Mouse (Mus musculus) heart, embryonic 13.5 days (tissue): ENCODE measurements at regions not wholly inside any gene's neighbourhood (a gene's known extent, or its start where the extent isn't known, plus 50 kb on each side); places are given as distances from the start of the nearest gene placed in this dataset.

Experiments
- ATAC-seq: fragments of 200-750 bp; cut with Nextera tagmentation; 2 replicates; pipeline ENCODE4 v1.8.0; 2017; ENCODE audit warnings: moderate TSS enrichment; ENCODE audit not compliant: insufficient number of reproducible peaks, low FRiP score, low TSS enrichment; ENCODE audit errors: extremely low read depth
- H3K27ac ChIP-seq: fragments of 300-500 bp; sonication (generic); replicated peaks from 2 replicates; pipeline ENCODE4 v1.5.1; 2015; ENCODE audit warnings: moderate library complexity, mild to moderate bottlenecking, inconsistent platforms
- H3K27me3 ChIP-seq: fragments of 300-500 bp; sonication (generic); replicated peaks from 2 replicates; pipeline ENCODE4 v1.6.1; 2015; ENCODE audit warnings: mild to moderate bottlenecking, inconsistent platforms
- H3K36me3 ChIP-seq: fragments of 300-500 bp; sonication (generic); 2 replicates; pipeline ENCODE4 v1.6.1; 2015; ENCODE audit warnings: mild to moderate bottlenecking, inconsistent platforms
- H3K4me1 ChIP-seq: fragments of 300-500 bp; sonication (generic); 2 replicates; pipeline ENCODE4 v1.6.1; 2015; ENCODE audit warnings: inconsistent platforms
- H3K4me2 ChIP-seq: fragments of 300-500 bp; sonication (generic); 2 replicates; pipeline ENCODE4 v1.6.1; 2015; ENCODE audit warnings: inconsistent platforms, mild to moderate bottlenecking, moderate library complexity
- H3K4me3 ChIP-seq: fragments of 300-500 bp; sonication (generic); 2 replicates; pipeline ENCODE4 v1.5.1; 2015; ENCODE audit warnings: moderate library complexity, mild to moderate bottlenecking, inconsistent platforms
- H3K9ac ChIP-seq: fragments of 300-500 bp; sonication (generic); 2 replicates; pipeline ENCODE4 v1.6.1; 2015; ENCODE audit warnings: inconsistent platforms, mild to moderate bottlenecking, moderate library complexity
- H3K9me3 ChIP-seq: fragments of 300-500 bp; sonication (generic); 2 replicates; pipeline ENCODE4 v1.6.1; 2016; ENCODE audit warnings: inconsistent platforms
- WGBS: fragments of 180-500 bp; shearing (Covaris S2); methylation state at CpG from one replicate; pipeline ENCODE4 v1.1.7; 2015; ENCODE audit warnings: mixed read lengths; 5-methylcytosine and 5-hydroxymethylcytosine counted together

- no peak overlapping the region for H3K4me3 ChIP-seq
- no peaks in the 10 kb centered on the region for H3K36me3 ChIP-seq
- 74% methylated on average over 4 of the region's 4 CpGs for WGBS
- no peak overlapping the region for H3K9ac ChIP-seq
- H3K4me1 ChIP-seq, result peaks cover 37% of the 10 kb centered on the region
- no peak for ATAC-seq
- no peak overlapping the region for H3K27ac ChIP-seq
- no peak overlapping the region for H3K4me2 ChIP-seq
- H3K27me3 ChIP-seq, result no peaks in the 10 kb centered on the region
- H3K9me3 ChIP-seq, result no peaks in the 10 kb centered on the region
Measured at GRCm38 (mm10) chr9:25024486-25024885, 64.7 kb upstream of the Gm10181 start.

GRCm38 (mm10) chr9:25027581-25027980, 61.6 kb upstream of the Gm10181 start:
- no peak for ATAC-seq
- Histone ChIP-seq H3K9ac (no peak overlapping the region), H3K9me3 (no peaks in the 10 kb centered on the region), H3K36me3 (no peaks in the 10 kb centered on the region), H3K4me1 (peaks cover 25% of the 10 kb centered on the region), H3K27me3 (no peaks in the 10 kb centered on the region), H3K4me3 (no peak overlapping the region), H3K27ac (no peak overlapping the region), H3K4me2 (peak overlapping the region; percentile 39)
- 5% methylated on average over 8 of the region's 8 CpGs for WGBS

- WGBS, result 68% methylated on average over 6 of the region's 6 CpGs
- no peaks in the 10 kb centered on the region for H3K9me3 ChIP-seq
- peaks cover 23% of the 10 kb centered on the region for H3K4me1 ChIP-seq
- H3K27ac ChIP-seq, result no peak overlapping the region
- no peaks in the 10 kb centered on the region for H3K36me3 ChIP-seq
- no peak overlapping the region for H3K4me2 ChIP-seq
- H3K4me3 ChIP-seq, result no peak overlapping the region
- no peak overlapping the region for H3K9ac ChIP-seq
- ATAC-seq, result no peak
- H3K27me3 ChIP-seq, result no peaks in the 10 kb centered on the region
Measured at GRCm38 (mm10) chr9:25028305-25028704, 60.9 kb upstream of the Gm10181 start.

- Histone ChIP-seq H3K4me2 (no peak overlapping the region), H3K27me3 (no peaks in the 10 kb centered on the region), H3K9ac (no peak overlapping the region), H3K9me3 (no peaks in the 10 kb centered on the region), H3K4me3 (no peak overlapping the region), H3K36me3 (no peaks in the 10 kb centered on the region), H3K27ac (no peak overlapping the region), H3K4me1 (peaks cover 15% of the 10 kb centered on the region)
- no peak for ATAC-seq
- WGBS, result 83% methylated on average over 6 of the region's 6 CpGs
Measured at GRCm38 (mm10) chr9:25031466-25031865, 57.8 kb upstream of the Gm10181 start.
